15 mouse cellular contexts compared by ENCODE assay signal in the genomic region with DNA sequence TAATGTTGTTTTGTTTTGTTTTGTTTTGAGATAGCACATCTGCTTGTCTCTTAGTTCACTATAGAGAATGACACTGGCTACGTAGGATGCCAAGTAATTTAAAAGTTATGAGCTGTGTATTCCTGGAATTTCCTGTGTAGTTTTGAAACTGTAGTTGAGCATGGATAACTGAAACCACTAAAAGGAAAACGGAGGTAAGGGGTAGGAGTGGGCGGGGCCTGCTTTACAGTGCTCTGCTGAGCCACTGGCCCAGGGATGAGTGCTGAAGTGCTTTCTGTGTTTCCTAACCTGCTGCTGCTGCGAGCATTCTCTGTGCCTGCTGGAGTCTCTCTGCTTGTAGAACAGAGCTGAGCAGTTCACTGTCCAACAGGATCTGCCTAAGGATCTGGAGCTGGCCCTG. TPM values are rescaled to one million over a fixed set of nuclear protein-coding genes. Genes with fewer than 3 reads are reported as not detected.
DNase-seq lines count a peak whose midpoint lies in the region; ATAC-seq lines count a peak whose summit lies in the region.
"Had no signal": no experiment of that assay in that cellular context is flagged by ENCODE, and none has a peak within 500 bp of the region (broad histone marks: within the 10 kb centered on the region; RNA-seq: fewer than 3 reads in every experiment).

No protein-coding gene starts in this region.

- H3K9me3 ChIP-seq in megakaryocyte, embryonic 14.5 days, result no peaks in the 10 kb centered on the region

- peaks cover 83% of the 10 kb centered on the region for H3K4me1 ChIP-seq in megakaryocyte, embryonic 14.5 days

- ATAC-seq in megakaryocyte, adult 5-6 weeks (ENCODE audit: poor library complexity, severe bottlenecking), result no peak
- ATAC-seq in erythroid progenitor cell, adult 5-6 weeks (replicated peaks; ENCODE audit: low FRiP score, poor library complexity, severe bottlenecking), result no peak
- ATAC-seq: forebrain, embryonic 14.5 days; midbrain, embryonic 16.5 days had no signal

- peak; percentile 32 for DNase-seq in kidney, postnatal 14 days
- DNase-seq in kidney, adult 11 months, result no peak
- peak; percentile 73 for DNase-seq in NIH3T3 (ENCODE audit: low read depth)
- DNase-seq in lung, postnatal 10 days, result peak; percentile 14
- no peak for DNase-seq in urinary bladder, postnatal 10 days (ENCODE audit: low spot score)
- DNase-seq: cerebellum, adult 18-20 months; heart, adult 2 months; heart, postnatal 10 days; kidney, adult 18-20 months had no signal

- peaks cover 40% of the 10 kb centered on the region for H3K36me3 ChIP-seq in megakaryocyte, embryonic 14.5 days (replicated peaks; ENCODE audit: low read length)

- peak overlapping the region; percentile 81 for H3K4me3 ChIP-seq in megakaryocyte, embryonic 14.5 days (replicated peaks)
- H3K4me3 ChIP-seq: heart, adult 2 months; layer of hippocampus, adult 2 months had no signal

- H3K27me3 ChIP-seq in megakaryocyte, embryonic 14.5 days (replicated peaks), result no peaks in the 10 kb centered on the region

RNA-seq across cellular contexts. Expression of gene Tent4b, which starts 22.3 kb away (rescaled TPM):
- 3.2 and 5.4 TPM in 2 replicates for polyA plus RNA-seq in megakaryocyte, embryonic 14.5 days (2012; ENCODE audit: insufficient read depth, low replicate concordance)
- 30.2 and 40.9 TPM in 2 replicates for total RNA-seq in megakaryocyte, adult 5-6 weeks (2015)
- total RNA-seq in megakaryocyte, adult 5-6 weeks (2017), result 36.6 and 40.6 TPM in 2 replicates
- 24.7 and 24.9 TPM in 2 replicates for total RNA-seq in erythroid progenitor cell, adult 5-6 weeks (2015; ENCODE audit: low replicate concordance)
- total RNA-seq in erythroid progenitor cell, adult 5-6 weeks (2017; ENCODE audit: low replicate concordance), result 24.1 and 30.5 TPM in 2 replicates

RNA-seq across cellular contexts. Expression of gene Adcy7, which starts 50.9 kb away (rescaled TPM):
- 6.7 and 7.8 TPM in 2 replicates for polyA plus RNA-seq in megakaryocyte, embryonic 14.5 days (2012; ENCODE audit: insufficient read depth, low replicate concordance)
- total RNA-seq in megakaryocyte, adult 5-6 weeks (2015), result 43.5 and 58.4 TPM in 2 replicates
- total RNA-seq in megakaryocyte, adult 5-6 weeks (2017), result 63.7 and 70.3 TPM in 2 replicates
- total RNA-seq in erythroid progenitor cell, adult 5-6 weeks (2015; ENCODE audit: low replicate concordance), result 4.6 and 5.4 TPM in 2 replicates
- total RNA-seq in erythroid progenitor cell, adult 5-6 weeks (2017; ENCODE audit: low replicate concordance), result 2.4 and 6.3 TPM in 2 replicates

Comparison
In these comparisons a context has a peak if more than half of its experiments do, and no peak if none do; other contexts are left out.
1. DNase-seq: peak in kidney, postnatal 14 days (single experiment), NIH3T3 (single experiment) and lung, postnatal 10 days (single experiment); none in kidney, adult 11 months (single experiment) and urinary bladder, postnatal 10 days (single experiment).
2. RNA of gene Adcy7, which starts 50.9 kb away (total RNA-seq): 43.5 to 70.3 TPM in megakaryocyte, adult 5-6 weeks; 2.4 to 6.3 TPM in erythroid progenitor cell, adult 5-6 weeks; every median in the first group is over 4 times any median in the second.